Mouse (Mus musculus) lung, postnatal 0 days (tissue): ENCODE data around the gene Gins2. TPM values are rescaled to one million over a fixed set of nuclear protein-coding genes. Genes with fewer than 3 reads are reported as not detected.

Experiments used
- ATAC-seq: fragments of 200-750 bp; cut with Nextera tagmentation; 2 replicates; pipeline ENCODE4 v1.8.0; 2017; ENCODE audit warnings: moderate library complexity
- DNase-seq: peaks from one replicate; pipeline ENCODE4 v3.0.0-alpha.2; 2016; ENCODE audit warnings: low spot score
- H3K27ac ChIP-seq: fragments of 300-500 bp; sonication (generic); 2 replicates; pipeline ENCODE4 v1.5.1; 2014; ENCODE audit warnings: antibody characterized with exemption, mild to moderate bottlenecking, low read length, mixed read lengths
- H3K27me3 ChIP-seq: fragments of 300-500 bp; sonication (generic); replicated peaks from 2 replicates; pipeline ENCODE4 v1.6.1; 2014; ENCODE audit warnings: low read length, mixed read lengths; ENCODE audit not compliant: insufficient read depth
- H3K36me3 ChIP-seq: fragments of 300-500 bp; sonication (generic); 2 replicates; pipeline ENCODE4 v1.6.1; 2014; ENCODE audit warnings: low read length, mixed read lengths; ENCODE audit not compliant: insufficient read depth
- H3K4me1 ChIP-seq: fragments of 300-500 bp; sonication (generic); 2 replicates; pipeline ENCODE4 v1.6.1; 2014; ENCODE audit warnings: antibody characterized with exemption, low read depth, low read length, mixed read lengths; ENCODE audit not compliant: insufficient read depth
- H3K4me2 ChIP-seq: fragments of 300-500 bp; sonication (generic); replicated peaks from 2 replicates; pipeline ENCODE4 v1.6.1; 2014; ENCODE audit warnings: low read depth, mild to moderate bottlenecking, low read length, moderate library complexity, mixed read lengths
- H3K4me3 ChIP-seq: fragments of 300-500 bp; sonication (generic); 2 replicates; pipeline ENCODE4 v1.5.1; 2014; ENCODE audit warnings: low read depth, low read length
- H3K9ac ChIP-seq: fragments of 300-500 bp; sonication (generic); replicated peaks from 2 replicates; pipeline ENCODE4 v1.6.1; 2014; ENCODE audit warnings: low read depth, mild to moderate bottlenecking
- H3K9me3 ChIP-seq: fragments of 300-500 bp; sonication (generic); 2 replicates; pipeline ENCODE4 v1.6.1; 2016; ENCODE audit warnings: low read length, mixed read lengths
- CTCF ChIP-seq: IDR thresholded peaks from 2 replicates; pipeline ENCODE4 v1.5.1; 2016; ENCODE audit warnings: antibody characterized with exemption, mild to moderate bottlenecking
- EP300 ChIP-seq: IDR thresholded peaks from 2 replicates; pipeline ENCODE4 v1.6.1; 2016; ENCODE audit warnings: antibody characterized with exemption, mild to moderate bottlenecking, control low read depth
- WGBS: fragments of 180-500 bp; shearing (Covaris S2); extraction: QIAGEN DNeasy Blood & Tissue Kit; methylation state at CpG from one replicate; pipeline ENCODE4 v1.1.7; 2014; 5-methylcytosine and 5-hydroxymethylcytosine counted together
- polyA plus RNA-seq: library from polyadenylated mRNA; unstranded; fragments of >200 nt; fragmentation: Nextera tagmentation; extraction: Ambion mirVana; gene quantifications from 2 replicates; pipeline ENCODE4 v1.2.1, GENCODE M21; 2015

Gene Gins2
- polyA plus RNA-seq, 1 experiment from 2014 or later: 10.9 TPM

DNA sequence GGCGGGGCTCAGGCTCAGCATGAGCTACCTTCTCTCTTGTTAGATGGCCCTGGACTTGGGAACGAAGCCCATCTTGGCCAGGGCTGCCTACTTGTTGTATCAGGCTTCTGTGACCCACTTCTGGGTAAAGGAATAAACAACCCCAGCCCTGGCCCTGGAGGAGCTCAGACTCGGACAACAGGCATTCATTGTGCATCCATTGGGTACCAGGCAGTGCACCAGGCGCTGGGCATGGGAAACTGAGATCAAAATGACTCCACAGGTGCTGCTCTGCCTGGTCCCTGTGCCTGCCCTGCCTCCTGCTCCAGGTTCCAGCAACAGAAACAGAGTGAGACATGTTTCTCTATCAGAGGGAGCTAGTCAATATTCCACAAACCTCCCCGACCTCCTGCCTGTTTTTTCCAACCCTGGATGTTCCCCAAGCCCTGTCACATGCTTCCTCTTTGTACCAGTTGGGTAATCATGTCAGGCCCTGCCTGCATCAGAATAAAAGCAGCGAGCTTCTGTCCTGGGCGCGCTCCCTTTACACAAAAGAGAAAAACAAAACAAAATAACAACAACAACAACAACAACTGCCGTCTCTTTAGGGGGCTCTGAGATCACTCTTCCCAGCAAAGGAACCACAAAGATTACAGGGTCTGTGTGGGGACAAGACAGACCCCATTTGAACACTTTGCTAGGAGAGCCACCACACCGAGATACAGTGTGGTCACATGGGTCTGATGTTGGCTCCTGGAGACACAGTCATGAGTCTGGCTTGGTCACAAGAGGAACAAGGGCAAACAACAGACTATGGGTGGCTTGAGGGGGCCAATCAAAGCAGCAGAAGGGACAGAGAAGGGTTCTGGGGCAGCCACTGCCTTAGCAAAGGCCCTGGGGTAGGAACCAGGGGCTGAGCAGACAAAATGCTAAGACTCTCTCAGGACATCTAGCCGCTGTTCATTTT lies 30.4 kb upstream of the Gins2 start:
- Histone ChIP-seq H3K4me3 (no peak overlapping the region), H3K36me3 (no peaks in the 10 kb centered on the region), H3K4me2 (no peak overlapping the region), H3K4me1 (no peaks in the 10 kb centered on the region), H3K9ac (no peak overlapping the region), H3K27ac (no peak overlapping the region), H3K27me3 (no peaks in the 10 kb centered on the region), H3K9me3 (no peaks in the 10 kb centered on the region)
- no peak for TF ChIP-seq EP300
- no peak for TF ChIP-seq CTCF
- DNase-seq (peak; percentile 39), ATAC-seq (0 out of 2 replicates have a peak, but pooled peaks have one; percentile 34)
- 71% methylated on average over 11 of the region's 11 CpGs for WGBS

DNA sequence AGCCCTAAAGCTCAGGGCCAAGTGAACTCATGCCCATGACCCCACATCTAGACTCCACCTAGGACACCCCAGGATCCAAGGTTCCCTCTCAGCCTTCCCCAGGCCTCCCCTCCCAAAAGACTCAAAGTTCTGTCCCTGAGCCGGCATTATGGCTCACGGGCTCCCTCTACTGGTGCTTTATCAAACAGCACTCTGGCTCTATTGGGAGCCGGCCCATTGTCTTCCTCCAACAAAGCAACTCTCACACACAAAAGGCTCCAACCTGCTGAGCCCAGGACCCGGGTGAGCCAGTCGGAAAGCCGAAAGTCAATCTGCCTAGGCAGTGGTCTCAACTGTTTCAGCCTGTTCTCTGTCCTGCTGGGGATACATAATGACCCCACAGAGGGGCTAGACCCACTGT lies 29.0 kb upstream of the Gins2 start:
- H3K4me1 ChIP-seq: no peaks in the 10 kb centered on the region
- no peak overlapping the region for H3K4me2 ChIP-seq
- H3K36me3 ChIP-seq: no peaks in the 10 kb centered on the region
- peak; percentile 39; the same call in 1 of the 2 replicates for ATAC-seq
- no peaks in the 10 kb centered on the region for H3K27me3 ChIP-seq
- no peak overlapping the region for H3K27ac ChIP-seq
- H3K9me3 ChIP-seq: no peaks in the 10 kb centered on the region
- peak; percentile 73 for DNase-seq
- no peak overlapping the region for H3K4me3 ChIP-seq
- H3K9ac ChIP-seq: no peak overlapping the region
- WGBS: 2% methylated on average over 6 of the region's 6 CpGs
- no peak for TF ChIP-seq EP300
- peak; percentile 91 for TF ChIP-seq CTCF

DNA sequence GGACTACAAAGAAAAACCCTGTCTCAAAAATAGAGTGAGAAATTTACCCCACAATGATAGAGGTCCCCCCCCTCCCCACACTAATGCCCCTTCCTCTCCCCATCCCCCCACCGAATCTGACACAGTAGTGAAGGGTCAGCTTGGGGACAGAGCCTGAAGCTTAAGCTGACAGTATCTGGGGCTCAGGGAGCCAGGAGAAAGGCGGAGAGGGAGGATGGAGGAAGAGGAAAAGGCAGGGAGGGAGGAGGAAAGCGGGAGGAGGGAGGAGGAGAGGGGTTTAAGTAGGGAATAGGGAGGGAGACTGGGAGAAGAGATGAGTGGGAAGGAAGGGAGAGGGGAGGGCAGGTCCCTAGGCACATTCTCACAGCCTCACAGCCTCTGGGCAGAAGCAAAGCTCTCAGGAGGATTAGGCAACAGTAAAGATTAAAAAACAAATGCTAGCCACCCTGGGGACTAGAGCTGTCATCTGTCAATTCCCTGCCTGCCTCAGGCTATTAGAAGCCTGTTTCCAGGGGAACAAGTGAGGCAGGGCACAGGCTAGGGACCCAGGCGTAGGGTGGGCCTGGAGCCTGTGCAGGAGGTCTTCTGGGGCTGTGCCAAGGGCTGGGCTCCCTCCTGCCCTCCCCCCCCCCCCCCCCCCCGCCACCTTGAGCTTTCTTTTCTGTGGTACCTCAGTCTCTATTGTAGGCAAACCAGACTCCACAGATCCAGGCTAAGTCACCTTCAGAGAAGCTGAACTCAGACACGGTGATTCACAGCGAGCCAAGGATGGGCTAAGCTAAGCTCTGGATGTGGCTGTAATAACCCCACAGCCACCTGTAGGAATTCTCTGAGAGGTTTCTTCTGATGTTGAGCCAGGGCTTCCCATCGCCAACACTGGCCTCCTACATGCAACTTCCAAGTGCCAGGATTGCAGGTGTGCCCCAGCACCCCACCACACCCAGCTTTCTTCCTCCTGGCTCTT lies 27.8 kb upstream of the Gins2 start:
- Histone ChIP-seq H3K9me3 (no peaks in the 10 kb centered on the region), H3K36me3 (no peaks in the 10 kb centered on the region), H3K27me3 (no peaks in the 10 kb centered on the region), H3K27ac (no peak overlapping the region), H3K4me2 (no peak overlapping the region), H3K9ac (no peak overlapping the region), H3K4me1 (no peaks in the 10 kb centered on the region), H3K4me3 (no peak overlapping the region)
- 56% methylated on average over 7 of the region's 8 CpGs for WGBS
- peak; percentile 20 for DNase-seq
- no peak for TF ChIP-seq CTCF
- TF ChIP-seq EP300: no peak
- ATAC-seq: no peak

DNA sequence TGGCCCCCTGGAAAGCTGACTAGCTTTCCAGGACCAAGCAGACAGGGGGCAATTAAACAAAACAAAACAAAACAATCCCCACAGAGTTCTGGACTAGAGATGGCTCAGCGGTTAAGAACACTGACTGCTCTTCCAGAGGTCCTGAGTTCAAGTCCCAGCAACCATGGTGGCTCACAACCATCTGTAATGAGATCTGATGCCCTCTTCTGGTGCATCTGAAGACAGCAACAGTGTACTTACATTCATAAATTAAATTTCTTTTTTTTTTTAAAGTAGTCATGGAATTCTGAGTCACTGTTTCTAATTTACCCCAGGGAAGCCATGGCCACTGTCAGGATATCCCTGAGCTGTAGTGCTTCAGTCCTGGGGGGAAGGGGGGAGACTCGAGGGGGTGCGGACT lies 25.4 kb upstream of the Gins2 start:
- no peak for DNase-seq
- Histone ChIP-seq H3K27me3 (no peaks in the 10 kb centered on the region), H3K36me3 (no peaks in the 10 kb centered on the region), H3K4me3 (no peak overlapping the region), H3K4me1 (no peaks in the 10 kb centered on the region), H3K27ac (no peak overlapping the region), H3K4me2 (no peak overlapping the region), H3K9ac (no peak overlapping the region), H3K9me3 (no peaks in the 10 kb centered on the region)
- no peak for ATAC-seq
- no peak for TF ChIP-seq CTCF
- TF ChIP-seq EP300: no peak
- 76% methylated on average over 3 of the region's 3 CpGs for WGBS

DNA sequence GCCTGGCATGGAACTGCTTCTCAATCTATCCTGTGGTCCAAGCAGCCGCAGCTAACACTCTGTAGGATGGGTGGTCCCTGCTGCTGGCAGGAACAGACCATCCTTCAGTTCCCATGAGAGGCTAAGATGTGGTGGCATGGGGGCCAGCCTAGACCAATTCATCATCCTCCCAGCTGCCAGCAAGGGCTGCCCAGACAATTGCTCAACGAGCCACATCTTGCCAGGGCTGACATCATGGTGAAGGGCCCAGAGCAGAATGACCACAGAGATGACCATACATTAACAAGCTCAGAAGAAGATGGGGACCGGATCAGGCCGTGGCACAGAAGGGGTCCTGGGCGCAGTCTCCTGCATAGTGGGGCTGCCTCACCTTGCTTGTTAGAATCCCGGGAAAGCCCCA lies 21.7 kb upstream of the Gins2 start:
- DNase-seq (no peak), ATAC-seq (no peak)
- H3K9ac ChIP-seq: no peak overlapping the region
- no peak overlapping the region for H3K4me2 ChIP-seq
- no peaks in the 10 kb centered on the region for H3K9me3 ChIP-seq
- H3K4me1 ChIP-seq: no peaks in the 10 kb centered on the region
- TF ChIP-seq EP300 (no peak), CTCF (no peak)
- WGBS: 86% methylated on average over 6 of the region's 6 CpGs
- no peak overlapping the region for H3K27ac ChIP-seq
- H3K36me3 ChIP-seq: no peaks in the 10 kb centered on the region
- no peaks in the 10 kb centered on the region for H3K27me3 ChIP-seq
- H3K4me3 ChIP-seq: no peak overlapping the region

DNA sequence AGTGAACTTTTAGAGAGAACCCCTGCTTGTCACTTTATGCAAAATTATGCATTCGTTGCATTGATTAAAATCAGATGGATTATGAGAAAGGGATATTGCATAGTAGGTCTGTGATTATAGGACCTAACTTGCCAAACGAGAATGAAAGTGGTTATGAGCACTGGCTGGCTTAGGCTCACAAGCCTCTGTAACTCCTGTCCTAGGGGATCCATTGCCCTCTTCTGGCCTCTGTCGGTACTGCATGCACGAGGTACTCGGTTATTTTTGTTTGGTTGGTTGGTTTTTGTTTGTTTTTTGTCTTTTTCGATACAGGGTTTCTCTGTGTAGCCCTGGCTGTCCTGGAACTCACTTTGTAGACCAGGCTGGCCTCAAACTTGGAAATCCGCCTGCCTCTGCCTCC lies 18.8 kb upstream of the Gins2 start:
- Histone ChIP-seq H3K27me3 (no peaks in the 10 kb centered on the region), H3K4me2 (0 out of 2 replicates have a peak overlapping the region, but pooled peaks have one; percentile 27), H3K4me1 (no peaks in the 10 kb centered on the region), H3K36me3 (no peaks in the 10 kb centered on the region), H3K4me3 (no peak overlapping the region), H3K27ac (no peak overlapping the region), H3K9ac (no peak overlapping the region), H3K9me3 (no peaks in the 10 kb centered on the region)
- DNase-seq: peak; percentile 77
- TF ChIP-seq CTCF: peak; percentile 92
- TF ChIP-seq EP300: no peak
- ATAC-seq: no peak
- 11% methylated on average over 7 of the region's 7 CpGs for WGBS
